Mouse (Mus musculus): ENCODE results near the gene Ino80e. TPM values are rescaled to one million over a fixed set of nuclear protein-coding genes. Genes with fewer than 3 reads are reported as not detected.

Ino80e gene
- total and polyA plus RNA-seq, 2 experiments: 2.5 to 18.5 TPM

DNA sequence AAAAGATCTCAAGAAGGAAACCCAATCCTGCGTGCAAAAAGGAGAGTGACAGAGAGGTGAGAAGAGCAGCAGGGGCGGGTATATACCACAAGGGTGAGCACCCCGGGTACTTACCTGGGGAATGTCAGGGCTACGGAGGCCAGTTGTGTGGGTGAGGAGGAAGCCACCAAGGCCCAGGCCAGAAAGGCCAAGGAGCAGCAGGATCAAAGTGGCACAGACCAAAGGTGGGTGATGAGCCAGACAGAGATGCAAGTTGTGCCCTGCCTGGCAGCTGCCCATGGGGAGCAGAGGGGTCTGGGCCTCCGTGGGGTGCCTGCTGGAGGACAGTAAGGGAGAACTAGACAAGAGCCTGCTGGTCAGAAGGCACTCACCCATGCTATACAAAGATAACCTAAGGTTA, 34.7 kb upstream of the Ino80e start:
- H3K4me3 ChIP-seq (ENCODE audit: insufficient read depth, low read depth, low read length): peak overlapping the region; percentile 22; the same call in 1 of the 2 replicates
- peak overlapping the region; percentile 15; the same call in 1 of the 2 replicates for H3K9ac ChIP-seq (ENCODE audit: low read depth, low read length)
- 94% methylated on average over 5 of the region's 5 CpGs for WGBS
- H3K27ac ChIP-seq (replicated peaks; ENCODE audit: insufficient read depth, low read depth, low read length): peak overlapping the region; percentile 69
- H3K4me1 ChIP-seq (ENCODE audit: control insufficient read depth, insufficient read depth, low read length): 0 out of 2 replicates have a peak, but pooled peaks cover 4% of the 10 kb centered on the region
- no peak for DNase-seq (ENCODE audit: extremely low read depth, low read depth, low spot score)
- H3K79me2 ChIP-seq (ENCODE audit: control insufficient read depth, insufficient read depth, low read length): peaks cover 5% of the 10 kb centered on the region; the same call in 1 of the 2 replicates
- H3K27me3 ChIP-seq (ENCODE audit: control insufficient read depth, insufficient read depth, low read length): no peaks in the 10 kb centered on the region
- TF ChIP-seq CTCF (IDR thresholded peaks at IDR 0.05; ENCODE audit: low read depth, low read length) (0 out of 2 replicates have a peak, but pooled peaks have one; percentile 1), POLR2A (IDR thresholded peaks at IDR 0.05; ENCODE audit: extremely low read depth, insufficient read depth, low read length) (no peak)
- peaks cover 36% of the 10 kb centered on the region for H3K36me3 ChIP-seq (ENCODE audit: control insufficient read depth, insufficient read depth, low read length)

DNA sequence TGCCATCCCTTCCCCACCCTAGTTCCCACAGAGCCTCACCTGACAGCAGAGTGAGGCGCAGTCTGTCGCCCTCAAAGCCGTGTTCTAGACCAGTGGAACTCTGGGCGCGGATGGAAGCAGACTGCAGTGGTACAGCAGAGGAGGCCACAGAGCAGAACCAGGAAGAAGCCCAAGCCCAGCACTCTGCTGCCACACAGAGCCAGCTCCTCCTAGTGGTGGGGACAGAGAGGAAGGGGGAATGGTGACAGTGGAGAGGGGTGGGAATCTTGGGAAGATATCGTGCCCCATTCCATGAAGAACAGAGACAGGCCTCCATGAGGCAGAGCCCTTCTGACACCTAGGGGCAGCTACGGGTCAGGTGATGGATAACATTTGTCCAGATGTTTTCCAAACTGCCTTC, 26.7 kb upstream of the Ino80e start:
- TF ChIP-seq POLR2A (IDR thresholded peaks at IDR 0.05; ENCODE audit: extremely low read depth, insufficient read depth, low read length) (no peak), CTCF (IDR thresholded peaks at IDR 0.05; ENCODE audit: low read depth, low read length) (peak; percentile 70)
- WGBS: 57% methylated on average over 7 of the region's 7 CpGs
- peak overlapping the region; percentile 40; the same call in 1 of the 2 replicates for H3K4me3 ChIP-seq (ENCODE audit: insufficient read depth, low read depth, low read length)
- H3K4me1 ChIP-seq (ENCODE audit: control insufficient read depth, insufficient read depth, low read length): peaks cover 1% of the 10 kb centered on the region
- no peak for DNase-seq (ENCODE audit: extremely low read depth, low read depth, low spot score)
- H3K27ac ChIP-seq (replicated peaks; ENCODE audit: insufficient read depth, low read depth, low read length): no peak overlapping the region
- no peaks in the 10 kb centered on the region for H3K27me3 ChIP-seq (ENCODE audit: control insufficient read depth, insufficient read depth, low read length)
- H3K36me3 ChIP-seq (ENCODE audit: control insufficient read depth, insufficient read depth, low read length): peaks cover 37% of the 10 kb centered on the region
- peaks cover 4% of the 10 kb centered on the region; the same call in 1 of the 2 replicates for H3K79me2 ChIP-seq (ENCODE audit: control insufficient read depth, insufficient read depth, low read length)
- no peak overlapping the region for H3K9ac ChIP-seq (ENCODE audit: low read depth, low read length)

DNA sequence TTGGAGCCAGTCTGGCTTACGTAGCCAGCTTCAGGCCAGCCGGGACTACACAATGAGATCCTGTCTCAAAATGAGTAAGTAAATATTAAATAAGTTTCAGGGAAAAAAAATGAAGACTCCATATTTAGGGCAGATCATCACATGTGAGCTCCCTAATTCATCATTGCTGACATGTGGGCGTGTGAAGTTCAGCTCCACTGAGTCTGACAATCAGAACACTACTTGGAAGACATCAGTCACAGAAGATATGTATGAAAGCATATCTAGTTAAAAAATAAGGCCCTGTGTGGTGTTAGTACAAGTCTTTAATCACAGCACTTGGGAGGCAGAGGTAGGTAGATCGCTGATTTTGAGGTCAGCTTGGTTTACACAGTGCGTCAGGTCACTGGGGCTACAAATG, 25.1 kb upstream of the Ino80e start:
- Histone ChIP-seq H3K4me1 (ENCODE audit: control insufficient read depth, insufficient read depth, low read length) (peaks cover 4% of the 10 kb centered on the region), H3K4me3 (ENCODE audit: insufficient read depth, low read depth, low read length) (no peak overlapping the region), H3K27me3 (ENCODE audit: control insufficient read depth, insufficient read depth, low read length) (no peaks in the 10 kb centered on the region), H3K79me2 (ENCODE audit: control insufficient read depth, insufficient read depth, low read length) (peaks cover 8% of the 10 kb centered on the region; the same call in 1 of the 2 replicates), H3K27ac (replicated peaks; ENCODE audit: insufficient read depth, low read depth, low read length) (no peak overlapping the region), H3K36me3 (ENCODE audit: control insufficient read depth, insufficient read depth, low read length) (peaks cover 36% of the 10 kb centered on the region), H3K9ac (ENCODE audit: low read depth, low read length) (no peak overlapping the region)
- 77% methylated on average over 5 of the region's 5 CpGs for WGBS
- TF ChIP-seq CTCF (IDR thresholded peaks at IDR 0.05; ENCODE audit: low read depth, low read length) (no peak), POLR2A (IDR thresholded peaks at IDR 0.05; ENCODE audit: extremely low read depth, insufficient read depth, low read length) (no peak)
- no peak for DNase-seq (ENCODE audit: extremely low read depth, low read depth, low spot score)

DNA sequence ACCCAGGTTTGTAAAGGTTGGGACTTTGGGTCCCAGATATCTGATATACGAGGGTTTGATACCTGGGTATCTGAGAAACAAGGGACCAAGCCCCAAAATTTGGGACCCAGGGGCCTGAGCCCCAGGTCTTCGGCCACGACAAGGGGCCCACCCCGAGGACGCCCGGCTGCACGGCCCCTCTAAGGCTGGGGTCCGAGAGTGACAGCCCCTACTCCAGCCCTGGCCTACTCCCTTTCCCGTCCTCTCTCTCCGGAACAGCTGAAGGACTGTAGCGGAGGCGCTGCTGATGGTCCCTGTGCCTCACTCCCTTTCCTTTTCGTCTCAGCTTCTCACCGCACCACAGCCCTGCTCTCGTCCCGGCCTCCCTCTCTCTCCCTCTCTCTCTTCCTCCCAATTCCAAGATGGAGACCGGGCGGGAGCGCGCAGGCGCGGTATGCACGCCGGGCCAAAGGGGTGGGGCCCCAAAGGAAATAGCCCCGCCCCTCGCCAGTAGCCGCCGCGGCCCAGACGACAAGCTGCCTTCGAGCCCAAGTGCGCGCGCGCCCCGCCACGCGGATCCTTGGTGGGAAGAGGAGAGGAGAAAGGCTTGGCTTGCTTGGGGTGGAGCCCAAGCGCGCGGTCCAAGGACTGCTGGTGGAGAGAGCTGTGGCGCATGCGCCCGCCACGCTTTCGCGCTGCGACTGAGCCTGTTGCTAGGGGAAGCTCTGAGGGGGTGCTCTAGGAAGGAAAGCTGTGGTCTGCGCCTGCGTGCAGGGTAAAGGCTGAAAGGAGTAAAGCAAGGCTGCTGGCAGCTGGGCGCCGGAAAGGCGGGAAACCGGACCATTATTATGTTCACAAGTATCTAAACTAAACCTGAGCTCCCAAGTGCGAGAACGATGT, 22.3 kb upstream of the Ino80e start, which contains the start of gene Taok2:
Gene Taok2, minus strand, starts transcription at position 418 of the 879 bp plus-strand sequence.
- peak within 1 kb of the TSS; percentile 92 for H3K9ac ChIP-seq (ENCODE audit: low read depth, low read length)
- peak; percentile 61 for TF ChIP-seq POLR2A (IDR thresholded peaks at IDR 0.05; ENCODE audit: extremely low read depth, insufficient read depth, low read length)
- no peak for TF ChIP-seq CTCF (IDR thresholded peaks at IDR 0.05; ENCODE audit: low read depth, low read length)

DNA sequence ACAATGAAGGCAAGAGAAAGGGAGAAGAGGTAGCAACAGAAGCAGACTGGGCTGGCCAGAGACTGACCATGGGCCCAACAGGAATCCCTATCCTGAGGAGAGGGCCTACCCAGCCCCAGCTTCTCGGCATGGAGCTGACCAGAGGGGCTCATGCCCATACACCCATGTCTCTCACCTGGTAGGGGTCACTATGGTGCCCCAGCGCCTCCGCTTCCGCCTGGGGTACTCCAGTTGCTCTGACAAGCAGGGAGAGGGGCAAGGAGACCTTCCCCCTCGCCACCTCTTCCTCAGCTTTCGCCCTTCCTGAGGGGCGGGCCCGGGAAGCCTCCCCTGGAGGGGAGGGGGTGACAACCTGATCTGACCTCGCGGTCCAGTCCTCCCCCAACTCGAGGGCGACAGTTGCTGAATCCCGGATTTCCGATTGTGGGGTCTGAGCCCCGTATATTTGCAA, 21.6 kb upstream of the Ino80e start:
- Histone ChIP-seq H3K36me3 (ENCODE audit: control insufficient read depth, insufficient read depth, low read length) (peaks cover 32% of the 10 kb centered on the region), H3K9ac (ENCODE audit: low read depth, low read length) (peak overlapping the region; percentile 92), H3K27me3 (ENCODE audit: control insufficient read depth, insufficient read depth, low read length) (no peaks in the 10 kb centered on the region), H3K27ac (replicated peaks; ENCODE audit: insufficient read depth, low read depth, low read length) (peak overlapping the region; percentile 72), H3K4me3 (ENCODE audit: insufficient read depth, low read depth, low read length) (peak overlapping the region; percentile 85), H3K79me2 (ENCODE audit: control insufficient read depth, insufficient read depth, low read length) (peaks cover 8% of the 10 kb centered on the region; the same call in 1 of the 2 replicates), H3K4me1 (ENCODE audit: control insufficient read depth, insufficient read depth, low read length) (peaks cover 4% of the 10 kb centered on the region)
- 13% methylated on average over 15 of the region's 15 CpGs for WGBS
- DNase-seq (ENCODE audit: extremely low read depth, low read depth, low spot score): no peak
- TF ChIP-seq POLR2A (IDR thresholded peaks at IDR 0.05; ENCODE audit: extremely low read depth, insufficient read depth, low read length): no peak
- TF ChIP-seq CTCF (IDR thresholded peaks at IDR 0.05; ENCODE audit: low read depth, low read length): no peak

More for the DNA sequence above, 22.3 kb upstream of the Ino80e start, which contains the start of gene Taok2:
- Histone ChIP-seq H3K27me3 (ENCODE audit: control insufficient read depth, insufficient read depth, low read length) (no peaks in the 10 kb centered on the region), H3K4me1 (ENCODE audit: control insufficient read depth, insufficient read depth, low read length) (peaks cover 4% of the 10 kb centered on the region), H3K79me2 (ENCODE audit: control insufficient read depth, insufficient read depth, low read length) (peaks cover 8% of the 10 kb centered on the region; the same call in 1 of the 2 replicates), H3K4me3 (ENCODE audit: insufficient read depth, low read depth, low read length) (peak within 1 kb of the TSS; percentile 85), H3K27ac (replicated peaks; ENCODE audit: insufficient read depth, low read depth, low read length) (peak within 1 kb of the TSS; percentile 72), H3K36me3 (ENCODE audit: control insufficient read depth, insufficient read depth, low read length) (peaks cover 26% of the 10 kb centered on the region)
- WGBS: 2% methylated on average over 56 of the region's 56 CpGs
- peak; percentile 80 for DNase-seq (ENCODE audit: extremely low read depth, low read depth, low spot score)

Measured in liver, adult 2 months (tissue).